Mouse (Mus musculus) frontal cortex, postnatal 25 days (tissue): ENCODE measurements around the gene Antxr1.

ENCODE experiments used
- DNase-seq, 2 experiments: peaks; one replicate each; pipeline ENCODE4 v3.0.0; 2022; ENCODE audit warnings: low spot score in 2 of 2

Antxr1 gene

GRCm38 (mm10) chr6:87250701-87251100 lies 84.9 kb downstream of the Antxr1 start:
- no peak for DNase-seq

GRCm38 (mm10) chr6:87248226-87248834 lies 87.3 kb downstream of the Antxr1 start:
- no peak for DNase-seq

GRCm38 (mm10) chr6:87244117-87245100 lies 91.2 kb downstream of the Antxr1 start:
- no peak for DNase-seq

DNA sequence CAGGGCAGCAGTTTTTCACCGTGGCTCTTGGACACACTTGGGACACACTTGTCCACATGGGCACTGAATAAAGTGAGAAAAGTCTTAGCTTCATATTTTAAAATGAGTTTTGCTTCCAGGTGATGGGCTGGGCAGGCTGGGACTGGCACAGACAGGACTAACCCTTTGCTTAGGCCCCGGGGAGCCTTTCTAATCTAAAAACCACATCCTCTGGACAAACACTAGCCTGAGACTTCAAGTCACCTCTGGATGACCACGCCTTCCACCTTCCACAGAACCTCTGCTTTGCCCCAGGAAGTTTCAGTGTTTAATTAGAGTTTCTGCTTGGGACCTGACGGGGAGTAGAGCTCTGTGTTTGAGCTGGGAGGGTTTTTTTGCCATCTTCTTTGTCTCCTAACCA lies 98.4 kb downstream of the Antxr1 start:
- no peak for DNase-seq

GRCm38 (mm10) chr6:87236061-87236460 lies 99.6 kb downstream of the Antxr1 start:
- DNase-seq = no peak

GRCm38 (mm10) chr6:87233111-87233510 lies 102.5 kb downstream of the Antxr1 start:
- DNase-seq = no peak

GRCm38 (mm10) chr6:87230041-87230440 lies 105.6 kb downstream of the Antxr1 start:
- DNase-seq = no peak

- DNase-seq = no peak
Measured at GRCm38 (mm10) chr6:87227940-87228339, 107.7 kb downstream of the Antxr1 start.

- no peak for DNase-seq
Measured at GRCm38 (mm10) chr6:87226315-87226714, 109.3 kb downstream of the Antxr1 start.

DNA sequence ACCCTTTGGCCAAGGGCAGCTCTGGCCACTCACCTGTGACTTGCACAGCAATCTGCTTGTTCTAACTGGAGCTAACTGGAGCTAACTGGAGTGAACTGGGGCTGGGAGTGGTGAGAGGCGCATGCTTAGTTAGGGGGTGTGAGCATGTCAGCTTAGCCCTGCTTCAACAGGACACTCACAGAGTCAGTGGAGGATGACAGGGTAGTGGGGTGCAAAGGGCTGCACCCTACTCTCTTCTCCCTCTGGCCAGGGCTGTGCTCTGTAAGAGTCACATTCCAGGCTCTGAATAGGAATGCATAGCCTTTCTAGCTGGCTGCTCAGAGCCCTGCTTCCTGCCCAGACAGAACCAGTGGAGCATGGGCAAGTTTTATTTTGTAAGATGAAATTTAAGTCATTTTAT lies 110.3 kb downstream of the Antxr1 start:
- DNase-seq = no peak

DNA sequence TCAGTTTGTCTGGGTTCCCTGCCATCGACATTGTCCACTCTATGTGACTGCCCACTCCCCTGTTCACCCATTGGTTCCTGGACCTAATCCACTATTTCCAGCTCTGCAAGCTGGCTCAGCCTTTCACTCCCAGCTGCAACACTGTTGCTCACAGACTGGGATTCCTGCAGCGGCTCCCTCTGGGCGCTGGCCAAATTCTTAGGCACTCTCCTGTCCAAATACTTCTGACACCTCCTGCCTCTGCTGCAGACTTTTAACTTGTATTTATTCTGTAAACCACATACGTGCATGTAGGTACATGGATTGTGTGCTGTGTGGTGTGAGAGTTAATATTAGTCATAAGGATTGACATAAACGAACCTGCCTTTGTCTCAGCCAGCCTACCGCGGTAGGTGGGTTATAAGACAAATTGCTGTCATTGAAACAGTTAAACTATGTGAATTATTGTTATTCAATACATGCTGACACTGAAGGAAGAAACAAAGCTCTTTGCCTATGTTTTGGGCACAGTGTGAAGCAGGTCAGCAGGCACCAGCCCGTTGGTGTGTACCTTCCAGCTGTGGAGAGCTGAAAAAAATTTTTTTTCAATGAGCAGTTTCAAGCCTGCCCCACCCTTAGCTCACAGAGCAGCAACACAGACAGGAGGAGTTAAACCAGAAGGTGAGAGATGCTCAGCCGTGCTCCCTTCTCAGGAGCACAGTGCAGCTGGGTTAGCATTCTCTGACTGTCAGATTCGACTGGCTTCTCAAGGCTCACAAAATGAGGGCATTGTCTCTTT lies 112.6 kb downstream of the Antxr1 start:
- DNase-seq = no peak

GRCm38 (mm10) chr6:87219061-87219992 lies 116.3 kb downstream of the Antxr1 start:
- DNase-seq = no peak

DNA sequence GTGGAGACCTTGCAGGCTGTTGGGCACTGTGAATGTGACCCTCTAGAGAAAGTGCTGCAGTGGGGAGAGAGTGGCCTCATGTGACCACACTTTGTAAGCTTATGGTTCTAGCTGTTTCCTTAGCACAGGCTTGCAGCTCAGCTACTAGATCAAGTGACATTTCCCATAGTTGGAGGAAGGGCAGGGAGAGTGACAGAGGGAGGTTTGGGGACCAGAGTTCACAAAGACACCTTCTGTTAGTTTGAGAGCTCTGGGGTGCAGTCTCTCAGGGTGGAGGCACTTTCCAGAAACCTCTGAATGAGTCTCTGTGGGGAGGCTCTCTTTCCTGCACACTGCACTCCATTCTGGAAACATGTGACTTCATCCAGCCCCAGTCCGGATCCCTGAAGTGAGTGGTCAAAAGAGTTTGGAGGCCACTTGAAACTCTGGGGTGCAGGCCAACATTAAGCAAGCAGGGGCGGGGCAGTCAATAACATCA lies 119.5 kb downstream of the Antxr1 start:
- no peak for DNase-seq

DNA sequence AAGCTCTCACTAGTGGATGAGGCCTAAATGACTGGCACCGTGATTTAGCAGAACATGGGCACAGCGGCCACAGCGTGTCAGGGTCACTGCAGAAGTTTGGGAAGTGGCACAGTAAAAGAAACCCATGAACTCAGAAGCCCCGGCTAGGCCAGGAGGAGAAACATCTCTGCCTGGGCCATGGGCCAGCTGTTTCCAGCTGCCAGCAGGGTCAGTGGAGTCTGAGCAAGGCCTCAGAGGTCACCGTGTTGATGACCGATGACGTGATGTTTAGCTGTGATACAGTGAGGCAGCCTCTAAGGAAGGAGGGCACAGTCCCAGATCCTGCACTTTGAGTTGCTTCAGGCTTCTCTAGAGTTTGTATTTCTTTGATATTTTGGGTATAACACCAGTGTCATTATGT lies 122.4 kb downstream of the Antxr1 start:
- DNase-seq = no peak

GRCm38 (mm10) chr6:87211551-87211950 lies 124.1 kb downstream of the Antxr1 start:
- DNase-seq = no peak

- DNase-seq = no peak
Measured at GRCm38 (mm10) chr6:87207373-87207982, 128.1 kb downstream of the Antxr1 start.

DNA sequence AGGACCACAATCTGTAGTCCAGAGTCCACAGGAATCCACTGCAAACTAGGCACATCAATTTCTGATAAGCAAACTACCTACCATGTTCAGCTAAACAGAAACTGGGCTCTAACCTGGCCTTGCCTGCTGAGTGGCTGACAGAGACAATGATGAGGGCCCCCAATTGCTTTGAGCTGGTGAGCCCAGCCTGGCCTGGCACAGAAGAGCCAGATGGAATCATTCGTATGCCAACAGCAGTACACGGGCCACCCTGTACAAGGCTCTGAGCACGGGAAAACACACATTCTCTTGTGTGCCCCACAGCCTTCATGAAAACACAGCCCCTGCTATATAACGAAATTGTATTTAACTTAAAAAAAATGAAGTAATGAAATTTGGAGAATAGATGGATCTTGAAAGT lies 128.8 kb downstream of the Antxr1 start:
- DNase-seq = no peak

DNA sequence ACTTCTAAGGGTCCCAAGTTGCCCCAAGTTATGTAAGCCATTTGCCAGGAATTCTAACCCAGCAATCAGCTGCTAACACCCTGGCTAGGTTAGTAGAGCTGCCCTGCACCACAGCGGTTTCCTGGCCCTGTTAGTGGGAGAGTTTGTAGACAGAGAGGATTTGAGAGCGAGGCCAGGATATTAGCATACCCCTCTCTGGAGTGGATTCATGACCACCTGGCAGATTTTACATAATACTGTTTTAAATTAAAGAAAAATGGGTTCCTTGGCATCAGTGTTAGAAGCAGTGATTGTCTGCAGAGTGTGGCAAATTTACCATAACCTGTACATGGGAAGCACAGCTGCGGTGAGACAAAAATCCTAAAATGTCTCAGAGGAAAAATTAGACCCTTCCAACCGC lies 132.2 kb downstream of the Antxr1 start:
- no peak for DNase-seq

DNA sequence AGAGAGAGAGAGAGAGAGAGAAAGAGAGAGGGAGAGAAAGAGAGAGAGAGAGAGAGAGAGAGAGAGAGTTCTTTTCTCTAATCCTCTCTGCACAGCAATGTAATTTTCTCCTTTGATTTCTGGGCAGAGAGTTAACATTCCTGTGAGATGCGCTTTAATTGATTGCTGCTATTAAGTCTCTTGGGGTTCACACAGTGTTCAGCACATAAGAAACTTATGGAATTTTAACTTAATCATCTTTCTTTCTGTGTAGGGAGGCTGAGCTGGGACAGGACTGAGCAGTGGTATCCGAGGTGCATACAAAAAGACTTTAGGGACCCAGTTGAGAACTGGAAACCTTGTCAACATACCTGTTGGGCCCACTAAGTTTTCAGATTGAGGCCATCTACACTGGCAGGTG lies 132.6 kb downstream of the Antxr1 start:
- no peak for DNase-seq

DNA sequence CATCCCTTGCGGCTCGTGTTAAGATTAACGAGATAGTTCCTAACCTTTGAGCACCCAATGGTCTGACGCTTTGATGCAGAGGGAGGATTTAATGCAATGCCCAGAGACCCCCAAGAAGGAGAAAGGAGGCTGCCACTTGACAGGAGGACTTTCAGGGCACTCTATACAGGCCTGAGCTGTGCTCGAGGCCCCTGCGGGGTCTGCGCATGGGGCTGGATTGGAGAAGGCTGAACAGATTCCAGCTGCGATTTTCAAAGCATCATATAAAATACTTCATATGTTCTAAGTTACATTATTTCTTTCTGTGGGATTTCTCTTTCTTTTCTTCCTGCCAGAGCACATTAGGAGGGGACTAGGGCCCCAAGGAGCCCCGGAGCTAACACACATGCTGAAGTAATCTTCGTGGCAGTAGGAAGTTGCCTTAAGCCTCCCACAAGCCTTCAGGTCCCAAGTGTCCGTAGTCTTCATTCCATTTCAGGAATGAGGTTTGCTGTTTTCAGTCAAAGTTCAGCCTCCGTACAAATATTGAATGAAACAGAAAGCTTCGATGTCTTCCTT lies 133.5 kb downstream of the Antxr1 start:
- DNase-seq = no peak
